Mouse (Mus musculus) CH12.LX (cell line): Measurements from ENCODE around the gene Sf3b3. TPM values are rescaled to one million over a fixed set of nuclear protein-coding genes. Genes with fewer than 3 reads are reported as not detected.

Experiments
- DNase-seq: peaks from one replicate; pipeline ENCODE4 v3.0.0-alpha.2; 2013; ENCODE audit errors: extremely low read depth
- H3K27ac ChIP-seq: 2 replicates; pipeline ENCODE4 v1.5.1; 2012; ENCODE audit warnings: low read depth, mild to moderate bottlenecking, control low read depth, moderate library complexity; ENCODE audit not compliant: insufficient read depth
- H3K27me3 ChIP-seq: replicated peaks from 2 replicates; pipeline ENCODE3; 2012; ENCODE audit warnings: inconsistent platforms
- H3K36me3 ChIP-seq, 2 experiments: replicated peaks in 1 of 2; 2 replicates each; pipeline versions ENCODE3 to v1.6.1; 2012; ENCODE audit warnings: inconsistent platforms in 1 of 2, low read length in 1 of 2, mild to moderate bottlenecking in 1 of 2, mixed read lengths in 1 of 2, moderate library complexity in 1 of 2; ENCODE audit not compliant: control insufficient read depth in 1 of 2, insufficient read depth in 1 of 2
- H3K4me1 ChIP-seq, 2 experiments: 2 replicates each; pipeline ENCODE4 v1.6.1; 2012; ENCODE audit warnings: inconsistent platforms in 1 of 2, moderate library complexity in 1 of 2; ENCODE audit not compliant: insufficient read depth in 2 of 2, control insufficient read depth in 1 of 2
- H3K4me2 ChIP-seq: 2 replicates; pipeline ENCODE4 v1.6.1; 2012; ENCODE audit warnings: low read depth, mild to moderate bottlenecking, control low read depth; ENCODE audit not compliant: poor library complexity, insufficient read depth, severe bottlenecking
- H3K4me3 ChIP-seq, 3 experiments: fragments of 150-350 bp in 1 of 3; sonication (generic) in 1 of 3; replicated peaks in 1 of 3; 2 replicates each; pipeline versions ENCODE3 to v1.5.1; 2011 to 2012; ENCODE audit warnings: low read depth in 2 of 3, low read length in 2 of 3, mild to moderate bottlenecking in 2 of 3, moderate library complexity in 2 of 3, control low read depth in 1 of 3, improper control_type of control experiment in 1 of 3, inconsistent platforms in 1 of 3, mixed read lengths in 1 of 3; ENCODE audit not compliant: poor library complexity in 1 of 3
- H3K79me2 ChIP-seq: replicated peaks from 2 replicates; pipeline ENCODE4 v1.6.1; 2012; ENCODE audit warnings: mild to moderate bottlenecking, moderate library complexity; ENCODE audit not compliant: control insufficient read depth, poor library complexity, insufficient read depth, severe bottlenecking; ENCODE audit errors: extremely low read depth
- H3K9ac ChIP-seq: 2 replicates; pipeline ENCODE4 v1.6.1; 2012; ENCODE audit warnings: low read depth, mild to moderate bottlenecking, control low read depth, moderate library complexity; ENCODE audit not compliant: insufficient read depth
- H3K9me3 ChIP-seq: replicated peaks from 2 replicates; pipeline ENCODE3; 2012; ENCODE audit warnings: low read length, inconsistent platforms, mixed read lengths
- BHLHE40 ChIP-seq: IDR thresholded peaks from 2 replicates; pipeline ENCODE4 v1.6.1; 2011; ENCODE audit warnings: mild to moderate bottlenecking, low read depth, low read length, improper control_type of control experiment
- CHD1 ChIP-seq: IDR thresholded peaks from 2 replicates; pipeline ENCODE4 v1.6.1; 2012; ENCODE audit warnings: low read depth, low read length, improper control_type of control experiment, inconsistent platforms
- CHD2 ChIP-seq: IDR thresholded peaks from 2 replicates; pipeline ENCODE4 v1.6.1; 2011; ENCODE audit warnings: low read length, improper control_type of control experiment
- CTCF ChIP-seq, 2 experiments: IDR thresholded peaks in 1 of 2; conservative IDR thresholded peaks in 1 of 2; 2 replicates each; pipeline ENCODE4 v1.5.1; 2011 to 2012; ENCODE audit warnings: low read depth in 2 of 2, low read length in 2 of 2, improper control_type of control experiment in 1 of 2, inconsistent platforms in 1 of 2, mild to moderate bottlenecking in 1 of 2, moderate library complexity in 1 of 2
- E2F4 ChIP-seq: IDR thresholded peaks from 2 replicates; pipeline ENCODE4 v1.6.1; 2011; ENCODE audit warnings: low read depth, low read length, improper control_type of control experiment; ENCODE audit not compliant: insufficient replicate concordance
- ELF1 ChIP-seq: IDR thresholded peaks from 2 replicates; pipeline ENCODE4 v1.6.1; 2014; ENCODE audit warnings: low read depth, mild to moderate bottlenecking, inconsistent platforms, low read length, improper control_type of control experiment
- EP300 ChIP-seq: IDR thresholded peaks from 2 replicates; pipeline ENCODE4 v1.6.1; 2011; ENCODE audit warnings: low read length, improper control_type of control experiment
- ETS1 ChIP-seq: conservative IDR thresholded peaks from 2 replicates; pipeline ENCODE4 v1.6.1; 2012; ENCODE audit warnings: low read depth, mild to moderate bottlenecking, inconsistent platforms, low read length, improper control_type of control experiment, moderate library complexity
- GABPA ChIP-seq: IDR thresholded peaks from 2 replicates; pipeline ENCODE4 v1.6.1; 2012; ENCODE audit warnings: low read depth, low read length, improper control_type of control experiment, inconsistent platforms; ENCODE audit not compliant: insufficient replicate concordance
- HCFC1 ChIP-seq: IDR thresholded peaks from 2 replicates; pipeline ENCODE4 v1.6.1; 2012; ENCODE audit warnings: low read depth, mild to moderate bottlenecking, inconsistent platforms, low read length, improper control_type of control experiment
- IRF4 ChIP-seq: IDR thresholded peaks from 2 replicates; pipeline ENCODE4 v1.6.1; 2014; ENCODE audit warnings: low read depth, mild to moderate bottlenecking, inconsistent platforms, low read length, improper control_type of control experiment
- JUN ChIP-seq: IDR thresholded peaks from 2 replicates; pipeline ENCODE4 v1.6.1; 2011; ENCODE audit warnings: low read depth, mild to moderate bottlenecking, low read length, improper control_type of control experiment, moderate library complexity; ENCODE audit not compliant: insufficient read depth
- JUND ChIP-seq: conservative IDR thresholded peaks from 2 replicates; pipeline ENCODE4 v1.6.1; 2011; ENCODE audit warnings: low read depth, low read length, improper control_type of control experiment
- KAT2A ChIP-seq: IDR thresholded peaks from 2 replicates; pipeline ENCODE4 v1.6.1; 2012; ENCODE audit warnings: low read length, improper control_type of control experiment, inconsistent platforms; ENCODE audit not compliant: insufficient replicate concordance
- MAFK ChIP-seq: IDR thresholded peaks from 2 replicates; pipeline ENCODE4 v1.6.1; 2011; ENCODE audit warnings: low read length, improper control_type of control experiment; ENCODE audit not compliant: insufficient replicate concordance
- MAX ChIP-seq: IDR thresholded peaks from 2 replicates; pipeline ENCODE4 v1.6.1; 2011; ENCODE audit warnings: low read length, improper control_type of control experiment
- MAZ ChIP-seq: IDR thresholded peaks from 2 replicates; pipeline ENCODE4 v1.6.1; 2012; ENCODE audit warnings: low read depth, mild to moderate bottlenecking, inconsistent platforms, low read length, improper control_type of control experiment, moderate library complexity
- MEF2A ChIP-seq: IDR thresholded peaks from 2 replicates; pipeline ENCODE4 v1.6.1; 2014; ENCODE audit warnings: low read depth, mild to moderate bottlenecking, inconsistent platforms, low read length, improper control_type of control experiment, borderline replicate concordance
- MXI1 ChIP-seq: IDR thresholded peaks from 2 replicates; pipeline ENCODE4 v1.6.1; 2011; ENCODE audit warnings: mild to moderate bottlenecking, low read depth, low read length, improper control_type of control experiment
- MYC ChIP-seq: IDR thresholded peaks from 2 replicates; pipeline ENCODE4 v1.6.1; 2011; ENCODE audit warnings: low read depth, mild to moderate bottlenecking, improper control_type of control experiment, low read length
- NELFE ChIP-seq: IDR thresholded peaks from 2 replicates; pipeline ENCODE4 v1.6.1; 2011; ENCODE audit warnings: low read depth, low read length, improper control_type of control experiment
- NRF1 ChIP-seq: IDR thresholded peaks from 2 replicates; pipeline ENCODE4 v1.6.1; 2014; ENCODE audit warnings: low read depth, mild to moderate bottlenecking, inconsistent platforms, low read length, improper control_type of control experiment, moderate library complexity
- PAX5 ChIP-seq: IDR thresholded peaks from 2 replicates; pipeline ENCODE4 v1.6.1; 2012; ENCODE audit warnings: low read length, inconsistent platforms, mixed read lengths
- POLR2A ChIP-seq: IDR thresholded peaks from 2 replicates; pipeline ENCODE4 v1.6.1; 2011; ENCODE audit warnings: low read depth, mild to moderate bottlenecking, improper control_type of control experiment, low read length
- POLR2AphosphoS2 ChIP-seq: IDR thresholded peaks from 2 replicates; pipeline ENCODE4 v1.6.1; 2011; ENCODE audit warnings: low read depth, low read length, improper control_type of control experiment
- RAD21 ChIP-seq: IDR thresholded peaks from 2 replicates; pipeline ENCODE4 v1.6.1; 2011; ENCODE audit warnings: low read depth, mild to moderate bottlenecking, low read length, improper control_type of control experiment, moderate library complexity
- RCOR1 ChIP-seq: conservative IDR thresholded peaks from 2 replicates; pipeline ENCODE4 v1.6.1; 2012; ENCODE audit warnings: low read depth, mild to moderate bottlenecking, inconsistent platforms, low read length, improper control_type of control experiment
- SIN3A ChIP-seq: IDR thresholded peaks from 2 replicates; pipeline ENCODE4 v1.6.1; 2012; ENCODE audit warnings: low read length, improper control_type of control experiment, inconsistent platforms
- SMC3 ChIP-seq: IDR thresholded peaks from 2 replicates; pipeline ENCODE4 v1.6.1; 2011; ENCODE audit warnings: low read depth, low read length, improper control_type of control experiment
- TBP ChIP-seq: conservative IDR thresholded peaks from 2 replicates; pipeline ENCODE4 v1.6.1; 2011; ENCODE audit warnings: low read depth, low read length, improper control_type of control experiment
- TCF12 ChIP-seq: IDR thresholded peaks from 2 replicates; pipeline ENCODE4 v1.6.1; 2014; ENCODE audit warnings: low read depth, mild to moderate bottlenecking, inconsistent platforms, low read length, improper control_type of control experiment
- UBTF ChIP-seq: IDR thresholded peaks from 2 replicates; pipeline ENCODE4 v1.6.1; 2012; ENCODE audit warnings: low read depth, mild to moderate bottlenecking, inconsistent platforms, low read length, improper control_type of control experiment, moderate library complexity
- USF1 ChIP-seq: IDR thresholded peaks from 2 replicates; pipeline ENCODE4 v1.6.1; 2014; ENCODE audit warnings: low read depth, mild to moderate bottlenecking, inconsistent platforms, low read length, improper control_type of control experiment
- USF2 ChIP-seq: conservative IDR thresholded peaks from 2 replicates; pipeline ENCODE4 v1.6.1; 2011; ENCODE audit warnings: low read depth, low read length, improper control_type of control experiment
- ZC3H11A ChIP-seq: IDR thresholded peaks from 2 replicates; pipeline ENCODE4 v1.6.1; 2012; ENCODE audit warnings: low read depth, mild to moderate bottlenecking, inconsistent platforms, low read length, improper control_type of control experiment
- ZKSCAN1 ChIP-seq: IDR thresholded peaks from 2 replicates; pipeline ENCODE4 v1.6.1; 2012; ENCODE audit warnings: low read depth, inconsistent platforms, low read length, improper control_type of control experiment, borderline replicate concordance
- ZMIZ1 ChIP-seq: IDR thresholded peaks from 2 replicates; pipeline ENCODE4 v1.6.1; 2012; ENCODE audit warnings: low read depth, mild to moderate bottlenecking, inconsistent platforms, low read length, improper control_type of control experiment
- ZNF384 ChIP-seq: IDR thresholded peaks from 2 replicates; pipeline ENCODE4 v1.6.1; 2012; ENCODE audit warnings: low read depth, low read length, improper control_type of control experiment, inconsistent platforms
- dilution Hi-C: fragments of 300-500 bp; cut with MboI; formaldehyde crosslinking; loops from 2 replicates; pipeline ENCODE4 v1.14.3; 2020; ENCODE audit warnings: low sequenced_read_pairs; ENCODE audit not compliant: extremely low pct_unique_long_range_greater_than_20kb, extremely low pct_ligation_motif_present
- in situ Hi-C: fragments of 300-500 bp; cut with MboI; formaldehyde crosslinking; loops from 3 replicates; pipeline ENCODE4 v1.14.3; 2019; ENCODE audit warnings: low sequenced_read_pairs, low pct_ligation_motif_present, low pct_unique_long_range_greater_than_20kb, mixed read lengths
- polyA plus RNA-seq: library from polyadenylated mRNA; unstranded; fragments of >175 nt; gene quantifications from 2 replicates; pipeline ENCODE4 v1.2.1, GENCODE M21; 2012; ENCODE audit warnings: low read depth; ENCODE audit not compliant: insufficient read length
- total RNA-seq, 2 experiments: library from RNA; depleted of rRNA; stranded (reverse); fragments of 300-350 nt in 1 of 2; fragments of >200 nt in 1 of 2; gene quantifications; 2 replicates each; pipeline ENCODE4 v1.2.3; 2012 to 2014

The Sf3b3 gene
- total and polyA plus RNA-seq, 3 experiments = 136 to 213 (median 137) TPM

DNA sequence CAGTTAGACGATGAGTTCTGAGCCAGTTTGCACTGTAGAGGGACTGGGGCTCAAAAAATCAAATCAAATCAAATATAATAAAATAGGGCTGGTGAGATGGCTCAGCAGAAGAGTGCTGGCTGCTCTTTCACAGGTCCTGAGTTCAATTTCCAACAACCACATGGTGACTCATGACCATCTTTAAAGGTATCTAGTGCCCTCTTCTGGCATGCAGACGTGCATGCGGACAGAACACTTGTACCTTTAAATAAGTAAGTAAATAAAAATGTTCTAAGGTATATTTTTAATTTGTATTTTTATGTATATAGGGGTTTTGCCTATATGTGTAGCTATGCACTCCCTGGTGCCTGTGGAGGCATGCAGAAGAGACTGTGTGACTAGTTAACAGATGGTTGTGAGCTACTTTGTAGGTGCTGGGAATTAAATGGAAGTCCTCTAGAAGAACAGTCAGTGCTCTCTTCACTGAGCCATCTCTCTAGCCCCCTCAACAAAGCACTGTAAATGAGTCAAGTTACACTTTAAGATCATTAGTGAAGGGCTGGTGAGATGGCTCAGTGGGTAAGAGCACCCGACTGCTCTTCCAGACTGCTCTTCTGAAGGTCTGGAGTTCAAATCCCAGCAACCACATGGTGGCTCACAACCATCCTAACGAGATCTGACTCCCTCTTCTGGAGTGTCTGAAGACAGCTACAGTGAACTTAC lies 10.3 kb upstream of the Sf3b3 start:
- H3K4me2 ChIP-seq = no peak overlapping the region
- no peak overlapping the region for H3K9ac ChIP-seq
- H3K79me2 ChIP-seq = no peaks in the 10 kb centered on the region; the same call in 1 of the 2 replicates
- H3K4me3 ChIP-seq = no peak overlapping the region
- peaks cover 66 to 77% of the 10 kb centered on the region in 2 experiments for H3K36me3 ChIP-seq
- H3K27ac ChIP-seq = no peak overlapping the region
- peak; percentile 34 for DNase-seq
- no peaks in the 10 kb centered on the region for H3K9me3 ChIP-seq
- TF ChIP-seq ZNF384 (no peak), GABPA (no peak), UBTF (no peak), POLR2AphosphoS2 (no peak), NRF1 (no peak), SIN3A (no peak), EP300 (no peak), JUN (no peak), JUND (peak; percentile 48), MXI1 (no peak), PAX5 (no peak), KAT2A (no peak), CHD1 (no peak), MYC (peak; percentile 86; the same call in 1 of the 2 replicates), E2F4 (no peak), NELFE (no peak), RAD21 (peak; percentile 31), ETS1 (no peak), MEF2A (no peak), ZC3H11A (no peak), SMC3 (peak; percentile 37; the same call in 1 of the 2 replicates), MAZ (no peak), BHLHE40 (no peak), ELF1 (no peak), ZMIZ1 (no peak), TBP (peak; percentile 85), MAX (0 out of 2 replicates have a peak, but pooled peaks have one; percentile 19), USF1 (no peak), TCF12 (no peak), MAFK (no peak), IRF4 (no peak), CHD2 (no peak), HCFC1 (no peak), POLR2A (no peak), RCOR1 (no peak), CTCF (conservative IDR thresholded peaks at IDR 0.05 in 1 of 2, IDR thresholded peaks at IDR 0.05 in 1 of 2; ENCODE audit: low read depth in 2 of 2, low read length in 2 of 2) (peak; percentile 24 to 60; a peak in 2 of 4 replicates), ZKSCAN1 (no peak), USF2 (no peak)
- no peaks in the 10 kb centered on the region for H3K27me3 ChIP-seq
- in situ Hi-C loops (no loop called here), dilution Hi-C loops (no loop called here)
- peaks cover 9 to 28% of the 10 kb centered on the region in 2 experiments for H3K4me1 ChIP-seq
